Mouse (Mus musculus): ENCODE data around the gene Ip6k3.

DNA sequence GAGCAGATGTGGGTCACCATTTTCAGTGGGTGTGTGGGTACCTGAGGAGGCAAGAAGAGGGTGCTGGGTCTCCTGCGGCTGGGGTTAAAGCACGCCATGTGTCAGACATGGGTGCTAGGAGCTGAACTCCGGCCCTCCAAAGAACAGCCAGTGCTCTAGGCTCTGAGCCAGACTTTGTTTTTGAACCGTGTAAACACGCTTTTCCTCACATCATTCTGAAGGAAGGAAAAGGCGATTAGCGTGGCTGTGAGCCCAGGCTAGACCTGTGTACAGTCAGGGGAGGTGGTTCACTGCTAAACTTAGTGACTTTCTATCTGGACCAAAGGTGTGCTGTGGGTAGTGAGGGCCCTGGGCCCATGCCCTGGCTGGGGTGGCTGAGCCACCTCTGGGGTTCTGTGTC lies 57.5 kb downstream of the Ip6k3 start:
- no peak for TF ChIP-seq GATA1 (IDR thresholded peaks at IDR 0.05; ENCODE audit: borderline replicate concordance, low read length)
- no peak for TF ChIP-seq FLI1 (IDR thresholded peaks at IDR 0.05; ENCODE audit: low read length)
